Mouse (Mus musculus): ENCODE measurements at regions not wholly inside any gene's neighbourhood (a gene's known extent, or its start where the extent isn't known, plus 50 kb on each side); places are given as distances from the start of the nearest gene placed in this dataset.

DNA sequence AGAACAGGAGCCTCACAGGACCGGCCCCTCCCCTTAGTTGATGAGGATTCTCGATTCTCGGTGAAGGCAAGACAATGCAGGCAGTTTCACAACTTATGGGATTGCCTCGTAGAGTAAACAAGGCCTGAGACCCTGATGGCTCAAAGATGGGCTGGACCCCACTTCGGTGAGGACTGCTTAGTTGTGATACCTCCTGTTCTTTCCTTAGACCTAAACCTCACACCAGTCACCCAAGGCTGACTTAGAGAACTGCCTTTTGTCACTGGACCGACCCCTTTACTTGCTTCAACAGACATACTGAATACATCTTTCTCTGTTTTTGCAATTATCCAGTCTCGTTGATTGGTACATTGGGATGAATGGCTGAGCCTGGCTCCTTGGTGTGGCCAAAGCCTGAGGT, 192.1 kb downstream of the Cd83 start:
- H3K27ac ChIP-seq (ENCODE audit: insufficient read depth, low read length) = no peak overlapping the region
- no peaks in the 10 kb centered on the region for H3K4me1 ChIP-seq (ENCODE audit: control insufficient read depth, insufficient read depth, low read length)
- no peak for TF ChIP-seq CTCF (IDR thresholded peaks at IDR 0.05; ENCODE audit: borderline replicate concordance, insufficient read depth, low read depth, low read length)
- no peak for TF ChIP-seq POLR2A (IDR thresholded peaks at IDR 0.05; ENCODE audit: borderline replicate concordance, insufficient read depth, low read length)
- DNase-seq = no peak
- H3K27me3 ChIP-seq (ENCODE audit: control insufficient read depth, insufficient read depth, low read length) = no peaks in the 10 kb centered on the region
- 56% methylated on average over 7 of the region's 7 CpGs for WGBS
- no peak overlapping the region for H3K4me3 ChIP-seq (replicated peaks; ENCODE audit: insufficient read depth, low read depth, low read length)

- TF ChIP-seq CTCF (IDR thresholded peaks at IDR 0.05; ENCODE audit: borderline replicate concordance, insufficient read depth, low read depth, low read length) (no peak), POLR2A (IDR thresholded peaks at IDR 0.05; ENCODE audit: borderline replicate concordance, insufficient read depth, low read length) (no peak)
- peaks cover 12% of the 10 kb centered on the region; the same call in 1 of the 2 replicates for H3K4me1 ChIP-seq (ENCODE audit: control insufficient read depth, insufficient read depth, low read length)
- no peak overlapping the region for H3K27ac ChIP-seq (ENCODE audit: insufficient read depth, low read length)
- 66% methylated on average over 6 of the region's 6 CpGs for WGBS
- DNase-seq = no peak
- H3K4me3 ChIP-seq (replicated peaks; ENCODE audit: insufficient read depth, low read depth, low read length) = no peak overlapping the region
- H3K27me3 ChIP-seq (ENCODE audit: control insufficient read depth, insufficient read depth, low read length) = no peaks in the 10 kb centered on the region
Observed at GRCm38 (mm10) chr13:43987338-43987737, 202.8 kb downstream of the Cd83 start.

DNA sequence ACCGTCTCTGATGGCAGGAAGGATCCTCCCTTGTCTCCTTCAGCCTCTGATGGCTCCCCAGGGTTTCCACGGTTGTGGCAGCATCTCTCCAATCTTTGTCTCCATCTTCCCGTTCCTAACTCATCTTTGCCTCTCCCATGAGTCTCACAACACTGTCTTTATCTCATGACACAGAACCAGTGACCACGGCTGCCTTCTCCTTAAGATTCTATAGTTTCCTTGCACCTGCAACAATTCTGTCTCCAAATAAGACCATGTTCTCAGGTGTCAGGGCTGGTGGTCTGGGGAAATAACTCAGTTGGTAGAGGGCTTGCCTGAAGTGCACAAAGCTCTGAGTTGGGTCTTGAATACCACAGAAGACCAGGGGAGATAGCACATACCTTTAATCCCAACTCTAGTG, 203.8 kb downstream of the Cd83 start:
- WGBS = 97% methylated on average over 4 of the region's 4 CpGs
- Histone ChIP-seq H3K27ac (ENCODE audit: insufficient read depth, low read length) (no peak overlapping the region), H3K27me3 (ENCODE audit: control insufficient read depth, insufficient read depth, low read length) (no peaks in the 10 kb centered on the region), H3K4me1 (ENCODE audit: control insufficient read depth, insufficient read depth, low read length) (peaks cover 12% of the 10 kb centered on the region; the same call in 1 of the 2 replicates), H3K4me3 (replicated peaks; ENCODE audit: insufficient read depth, low read depth, low read length) (no peak overlapping the region)
- TF ChIP-seq POLR2A (IDR thresholded peaks at IDR 0.05; ENCODE audit: borderline replicate concordance, insufficient read depth, low read length) = no peak
- TF ChIP-seq CTCF (IDR thresholded peaks at IDR 0.05; ENCODE audit: borderline replicate concordance, insufficient read depth, low read depth, low read length) = no peak
- DNase-seq = no peak

DNA sequence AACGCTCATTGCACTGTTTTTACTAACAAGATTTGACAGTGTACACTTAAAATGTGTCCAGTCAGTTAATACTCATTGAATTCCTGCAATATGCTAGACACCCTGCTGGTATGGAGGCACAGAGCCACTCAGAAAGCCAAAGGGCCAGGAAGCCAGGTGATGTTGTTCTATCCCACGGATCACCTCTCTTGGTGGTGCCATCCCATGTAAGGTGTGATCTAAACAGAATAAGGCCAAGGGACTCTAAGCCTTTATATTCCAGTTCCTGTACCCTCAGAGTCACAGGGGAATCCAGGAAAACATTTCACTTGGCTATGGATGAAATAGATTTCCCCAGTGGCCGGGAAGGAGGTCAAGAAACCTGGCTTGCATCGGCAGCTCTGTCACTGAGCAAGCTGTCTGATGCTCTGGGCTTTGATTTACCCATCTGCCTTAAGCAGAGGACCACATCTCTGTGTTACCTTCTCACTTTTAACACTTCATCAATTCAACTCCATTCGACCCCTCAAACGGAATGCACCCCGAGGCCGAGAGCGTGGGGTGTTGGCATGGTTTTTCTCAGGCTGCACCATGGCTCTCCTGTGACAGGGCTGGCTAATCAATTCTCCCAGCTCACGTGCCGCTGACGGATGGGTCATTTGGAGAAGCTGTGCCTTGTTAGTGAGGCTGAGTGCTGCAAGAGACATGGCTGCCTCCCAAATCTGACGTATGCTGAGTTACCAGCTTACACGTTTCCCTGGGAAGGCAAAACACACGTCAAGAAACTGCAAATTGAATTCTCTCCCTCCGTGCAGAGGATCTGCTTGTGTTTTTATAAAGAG, 205.9 kb downstream of the Cd83 start:
- DNase-seq = peak; percentile 66 to 72
- Histone ChIP-seq H3K27ac (ENCODE audit: insufficient read depth, low read length) (peak overlapping the region; percentile 15), H3K4me1 (ENCODE audit: control insufficient read depth, insufficient read depth, low read length) (peaks cover 12% of the 10 kb centered on the region), H3K27me3 (ENCODE audit: control insufficient read depth, insufficient read depth, low read length) (no peaks in the 10 kb centered on the region), H3K4me3 (replicated peaks; ENCODE audit: insufficient read depth, low read depth, low read length) (no peak overlapping the region)
- TF ChIP-seq CTCF (IDR thresholded peaks at IDR 0.05; ENCODE audit: borderline replicate concordance, insufficient read depth, low read depth, low read length) (no peak), POLR2A (IDR thresholded peaks at IDR 0.05; ENCODE audit: borderline replicate concordance, insufficient read depth, low read length) (no peak)
- WGBS = 12% methylated on average over 16 of the region's 16 CpGs

- no peak overlapping the region for H3K4me3 ChIP-seq (replicated peaks; ENCODE audit: insufficient read depth, low read depth, low read length)
- WGBS = 70% methylated on average over 5 of the region's 5 CpGs
- no peak overlapping the region for H3K27ac ChIP-seq (ENCODE audit: insufficient read depth, low read length)
- peaks cover 12% of the 10 kb centered on the region for H3K4me1 ChIP-seq (ENCODE audit: control insufficient read depth, insufficient read depth, low read length)
- TF ChIP-seq CTCF (IDR thresholded peaks at IDR 0.05; ENCODE audit: borderline replicate concordance, insufficient read depth, low read depth, low read length) (no peak), POLR2A (IDR thresholded peaks at IDR 0.05; ENCODE audit: borderline replicate concordance, insufficient read depth, low read length) (no peak)
- no peaks in the 10 kb centered on the region for H3K27me3 ChIP-seq (ENCODE audit: control insufficient read depth, insufficient read depth, low read length)
- no peak for DNase-seq
Observed at GRCm38 (mm10) chr13:43991774-43992173, 207.2 kb downstream of the Cd83 start.

DNA sequence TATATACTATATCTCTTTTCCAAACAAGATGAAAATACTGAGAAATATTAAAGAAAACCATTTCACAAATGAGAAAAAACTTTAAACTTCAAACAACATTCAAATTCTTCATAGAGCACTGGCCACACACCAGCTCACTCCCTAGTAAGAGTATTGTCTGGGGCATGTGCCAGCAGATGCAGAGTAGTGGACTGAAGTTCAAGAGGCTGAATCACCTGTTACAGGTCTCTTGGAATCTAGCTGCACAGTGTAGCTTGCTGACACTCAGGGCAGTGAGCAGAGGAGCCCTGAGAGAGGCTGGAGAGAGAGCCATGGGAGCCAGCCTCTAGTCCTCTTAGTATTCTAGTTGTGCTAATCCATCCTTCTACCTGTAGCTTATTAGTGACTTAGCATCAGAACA, 208.4 kb downstream of the Cd83 start:
- DNase-seq = no peak
- Histone ChIP-seq H3K4me1 (ENCODE audit: control insufficient read depth, insufficient read depth, low read length) (peaks cover 12% of the 10 kb centered on the region), H3K27ac (ENCODE audit: insufficient read depth, low read length) (no peak overlapping the region), H3K27me3 (ENCODE audit: control insufficient read depth, insufficient read depth, low read length) (no peaks in the 10 kb centered on the region), H3K4me3 (replicated peaks; ENCODE audit: insufficient read depth, low read depth, low read length) (no peak overlapping the region)
- no peak for TF ChIP-seq CTCF (IDR thresholded peaks at IDR 0.05; ENCODE audit: borderline replicate concordance, insufficient read depth, low read depth, low read length)
- no peak for TF ChIP-seq POLR2A (IDR thresholded peaks at IDR 0.05; ENCODE audit: borderline replicate concordance, insufficient read depth, low read length)

GRCm38 (mm10) chr13:43994361-43994760, 209.8 kb downstream of the Cd83 start:
- 62% methylated on average over 4 of the region's 4 CpGs for WGBS
- no peak for TF ChIP-seq POLR2A (IDR thresholded peaks at IDR 0.05; ENCODE audit: borderline replicate concordance, insufficient read depth, low read length)
- no peak for TF ChIP-seq CTCF (IDR thresholded peaks at IDR 0.05; ENCODE audit: borderline replicate concordance, insufficient read depth, low read depth, low read length)
- H3K4me1 ChIP-seq (ENCODE audit: control insufficient read depth, insufficient read depth, low read length) = peaks cover 12% of the 10 kb centered on the region
- H3K27me3 ChIP-seq (ENCODE audit: control insufficient read depth, insufficient read depth, low read length) = no peaks in the 10 kb centered on the region
- no peak overlapping the region for H3K4me3 ChIP-seq (replicated peaks; ENCODE audit: insufficient read depth, low read depth, low read length)
- no peak overlapping the region for H3K27ac ChIP-seq (ENCODE audit: insufficient read depth, low read length)
- peak in 1 of 2 experiments; percentile 11 for DNase-seq

GRCm38 (mm10) chr13:43995623-43996022, 211.0 kb downstream of the Cd83 start:
- WGBS = 85% methylated on average over 3 of the region's 3 CpGs

More at GRCm38 (mm10) chr13:43995623-43996022, 211.0 kb downstream of the Cd83 start:
- peaks cover 3% of the 10 kb centered on the region for H3K4me1 ChIP-seq (ENCODE audit: control insufficient read depth, insufficient read depth, low read length)
- DNase-seq = no peak
- no peak overlapping the region for H3K4me3 ChIP-seq (replicated peaks; ENCODE audit: insufficient read depth, low read depth, low read length)
- no peak overlapping the region for H3K27ac ChIP-seq (ENCODE audit: insufficient read depth, low read length)
- H3K27me3 ChIP-seq (ENCODE audit: control insufficient read depth, insufficient read depth, low read length) = no peaks in the 10 kb centered on the region
- TF ChIP-seq POLR2A (IDR thresholded peaks at IDR 0.05; ENCODE audit: borderline replicate concordance, insufficient read depth, low read length) = no peak
- no peak for TF ChIP-seq CTCF (IDR thresholded peaks at IDR 0.05; ENCODE audit: borderline replicate concordance, insufficient read depth, low read depth, low read length)

All from cerebellum, adult 2 months (tissue).